Mouse (Mus musculus) ES-Bruce4 (cell line): ENCODE data around the gene Try5. TPM values are rescaled to one million over a fixed set of nuclear protein-coding genes. Genes with fewer than 3 reads are reported as not detected.
"Not testable (repeated sequence)": the region's sequence is repeated elsewhere in the genome, so short reads cannot be mapped to it uniquely, and the experiment has no call there.

Source experiments
- H3K27ac ChIP-seq: 2 replicates; pipeline ENCODE4 v1.5.1; 2012; ENCODE audit warnings: low read length, inconsistent platforms; ENCODE audit not compliant: insufficient read depth
- H3K27me3 ChIP-seq: 2 replicates; pipeline ENCODE4 v1.6.1; 2012; ENCODE audit warnings: mild to moderate bottlenecking, low read length, inconsistent platforms; ENCODE audit not compliant: control insufficient read depth, poor library complexity, insufficient read depth, severe bottlenecking
- H3K36me3 ChIP-seq: 2 replicates; pipeline ENCODE4 v1.6.1; 2012; ENCODE audit warnings: inconsistent platforms, mild to moderate bottlenecking, low read length, moderate library complexity; ENCODE audit not compliant: control insufficient read depth, poor library complexity, insufficient read depth, severe bottlenecking
- H3K4me1 ChIP-seq: one replicate; pipeline ENCODE4 v1.8.1; 2011; ENCODE audit warnings: low read length; ENCODE audit not compliant: control insufficient read depth, insufficient read depth
- H3K4me3 ChIP-seq: 2 replicates; pipeline ENCODE4 v1.5.1; 2011; ENCODE audit warnings: low read depth, mild to moderate bottlenecking, low read length
- H3K9ac ChIP-seq: 2 replicates; pipeline ENCODE4 v1.6.1; 2012; ENCODE audit warnings: low read depth, mild to moderate bottlenecking, inconsistent platforms; ENCODE audit not compliant: poor library complexity, severe bottlenecking
- H3K9me3 ChIP-seq: replicated peaks from 2 replicates; pipeline ENCODE4 v1.6.1; 2012; ENCODE audit warnings: mild to moderate bottlenecking, low read length, inconsistent platforms; ENCODE audit not compliant: control insufficient read depth, poor library complexity, insufficient read depth, severe bottlenecking
- CTCF ChIP-seq: IDR thresholded peaks from one replicate; pipeline ENCODE4 v1.8.1; 2011; ENCODE audit warnings: low read depth, low read length
- EP300 ChIP-seq: IDR thresholded peaks from 2 replicates; pipeline ENCODE4 v1.6.1; 2011; ENCODE audit warnings: low read depth, low read length; ENCODE audit not compliant: insufficient read depth
- POLR2A ChIP-seq: IDR thresholded peaks from one replicate; pipeline ENCODE4 v1.8.1; 2011; ENCODE audit warnings: low read length; ENCODE audit not compliant: insufficient read depth
- polyA plus RNA-seq: library from polyadenylated mRNA; stranded (reverse); fragments of >200 nt; gene quantifications from 2 replicates; pipeline ENCODE4 v1.2.4, GENCODE M21; 2011; ENCODE audit warnings: low read depth; ENCODE audit not compliant: missing spikeins, insufficient read depth, insufficient read length

Gene Try5
- not detected in 2 replicates for polyA plus RNA-seq

DNA sequence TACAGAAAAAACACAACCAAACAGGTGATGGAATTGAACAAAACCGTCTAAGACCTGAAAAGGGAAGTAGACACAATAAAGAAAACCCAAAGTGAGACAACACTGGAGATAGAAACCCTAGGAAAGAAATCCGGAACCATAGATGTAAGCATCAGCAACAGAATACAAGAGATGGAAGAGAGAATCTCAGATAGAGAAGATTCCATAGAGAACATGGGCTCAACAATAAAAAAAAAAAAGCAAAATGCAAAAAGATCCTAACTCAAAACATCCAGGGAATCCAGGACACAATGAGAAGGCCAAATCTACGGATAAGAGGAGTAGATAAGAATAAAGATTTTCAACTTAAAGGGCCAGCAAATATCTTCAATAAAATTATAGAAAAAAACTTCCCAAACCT lies at the start of gene Try5:
Try5 (minus strand) TSS at position 101 of the 400 bp plus-strand sequence.
- not testable (repeated sequence) for H3K9me3 ChIP-seq, H3K27ac ChIP-seq, H3K27me3 ChIP-seq, H3K36me3 ChIP-seq, H3K4me3 ChIP-seq, H3K4me1 ChIP-seq, H3K9ac ChIP-seq

- Histone ChIP-seq H3K4me1 (no peaks in the 10 kb centered on the region), H3K4me3 (no peak within 1 kb of the TSS), H3K9me3 (no peaks in the 10 kb centered on the region), H3K27ac (no peak within 1 kb of the TSS), H3K36me3 (no peaks in the 10 kb centered on the region), H3K27me3 (no peaks in the 10 kb centered on the region; the same call in 1 of the 2 replicates), H3K9ac (no peak within 1 kb of the TSS)
- TF ChIP-seq EP300 (no peak), CTCF (no peak), POLR2A (no peak)
These were observed 37.3 kb upstream of the Try5 start, which contains the start of gene Try10 for GRCm38 (mm10) chr6:41353932-41354331. Try10 (plus strand) TSS chr6:41354105.

GRCm38 (mm10) chr6:41301969-41302368 lies 14.7 kb downstream of the Try5 start, which contains the start of gene Try4:
Try4 (plus strand) TSS chr6:41302269.
- Histone ChIP-seq H3K9me3 (no peaks in the 10 kb centered on the region), H3K4me3 (no peak within 1 kb of the TSS), H3K4me1 (no peaks in the 10 kb centered on the region), H3K9ac (no peak within 1 kb of the TSS), H3K27ac (no peak within 1 kb of the TSS), H3K27me3 (no peaks in the 10 kb centered on the region), H3K36me3 (no peaks in the 10 kb centered on the region)
- no peak for TF ChIP-seq CTCF

DNA sequence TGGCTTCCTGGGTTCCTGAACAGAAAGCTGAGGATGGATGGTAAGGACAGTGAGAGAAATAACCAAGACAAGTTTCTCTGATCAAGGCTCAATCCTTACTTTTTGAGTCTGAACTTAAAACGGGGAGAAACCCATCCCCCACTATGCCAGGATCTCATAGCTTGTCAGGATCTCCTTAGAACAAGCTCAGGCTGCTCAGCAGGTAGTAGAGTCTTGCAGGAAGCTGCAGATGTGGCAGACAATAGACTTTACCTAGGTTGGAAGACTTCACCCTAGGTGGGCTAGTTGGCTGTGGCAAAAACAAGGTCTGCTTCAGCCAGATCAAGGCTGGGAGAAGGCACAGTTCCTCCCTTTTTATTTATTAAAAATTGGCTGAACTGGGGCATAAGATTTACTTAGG lies 18.4 kb downstream of the Try5 start:
- TF ChIP-seq EP300 (no peak), CTCF (no peak), POLR2A (no peak)
- no peak overlapping the region for H3K27ac ChIP-seq
- no peaks in the 10 kb centered on the region for H3K4me1 ChIP-seq
- no peaks in the 10 kb centered on the region for H3K9me3 ChIP-seq
- H3K36me3 ChIP-seq = no peaks in the 10 kb centered on the region
- H3K27me3 ChIP-seq = no peaks in the 10 kb centered on the region
- H3K9ac ChIP-seq = no peak overlapping the region
- no peak overlapping the region for H3K4me3 ChIP-seq

- H3K9ac ChIP-seq = no peak overlapping the region
- no peaks in the 10 kb centered on the region for H3K4me1 ChIP-seq
- H3K27ac ChIP-seq = no peak overlapping the region
- no peak for TF ChIP-seq EP300
- no peak for TF ChIP-seq CTCF
- no peak for TF ChIP-seq POLR2A
- no peaks in the 10 kb centered on the region for H3K36me3 ChIP-seq
- no peak overlapping the region for H3K4me3 ChIP-seq
- 0 out of 2 replicates have a peak, but pooled peaks cover 4% of the 10 kb centered on the region for H3K9me3 ChIP-seq
- H3K27me3 ChIP-seq = no peaks in the 10 kb centered on the region
These were observed 50.5 kb downstream of the Try5 start for GRCm38 (mm10) chr6:41266140-41266539.

- no peaks in the 10 kb centered on the region for H3K4me1 ChIP-seq
- TF ChIP-seq CTCF (no peak), EP300 (no peak), POLR2A (no peak)
These were observed 53.8 kb downstream of the Try5 start for GRCm38 (mm10) chr6:41262796-41263195.

More at GRCm38 (mm10) chr6:41262796-41263195, 53.8 kb downstream of the Try5 start:
- no peaks in the 10 kb centered on the region for H3K36me3 ChIP-seq
- H3K9ac ChIP-seq = no peak overlapping the region
- no peak overlapping the region for H3K27ac ChIP-seq
- H3K27me3 ChIP-seq = no peaks in the 10 kb centered on the region
- H3K9me3 ChIP-seq = 0 out of 2 replicates have a peak, but pooled peaks cover 4% of the 10 kb centered on the region
- no peak overlapping the region for H3K4me3 ChIP-seq

Other genes starting within 250 kb of the Try5 start
- not detected in 2 replicates for gene Try4, start 14.6 kb downstream of the Try5 start, polyA plus RNA-seq
- gene Try10, start 37.3 kb upstream of the Try5 start, polyA plus RNA-seq = not detected in 2 replicates
- gene Prss3, start 60.8 kb upstream of the Try5 start, polyA plus RNA-seq = not detected in 2 replicates
- gene Gm5771, start 75.5 kb upstream of the Try5 start, polyA plus RNA-seq = not detected in 2 replicates
- gene Gm10334, start 129.3 kb upstream of the Try5 start, polyA plus RNA-seq = not detected in 2 replicates
- not detected in 2 replicates for gene Prss1, start 142.1 kb upstream of the Try5 start, polyA plus RNA-seq
- gene Prss2, start 204.9 kb upstream of the Try5 start, polyA plus RNA-seq = not detected in 2 replicates